Mouse (Mus musculus) telencephalon, adult 2 months (tissue): ENCODE results near the gene Mmp15.

Source experiments
- DNase-seq: peaks from one replicate; pipeline ENCODE4 v3.0.0-alpha.2; 2011; ENCODE audit warnings: low read depth, low spot score

Gene Mmp15

GRCm38 (mm10) chr8:95352151-95352870, at the start of gene Mmp15:
TSS of gene Mmp15 (plus strand) at chr8:95352268.
- no peak for DNase-seq

- no peak for DNase-seq
These were observed 49.7 kb upstream of the Mmp15 start for GRCm38 (mm10) chr8:95302410-95302809.

GRCm38 (mm10) chr8:95305526-95305925, 46.5 kb upstream of the Mmp15 start:
- no peak for DNase-seq

- DNase-seq, result no peak
These were observed 45.6 kb upstream of the Mmp15 start, which contains the start of gene Cngb1 for GRCm38 (mm10) chr8:95306431-95306830. TSS of gene Cngb1 (minus strand) at chr8:95306585.

- DNase-seq, result no peak
These were observed 41.6 kb upstream of the Mmp15 start, which contains the start of gene Tepp for GRCm38 (mm10) chr8:95310342-95310970. TSS of gene Tepp (plus strand) at chr8:95310566.

GRCm38 (mm10) chr8:95312836-95313235, 39.2 kb upstream of the Mmp15 start:
- DNase-seq, result no peak

GRCm38 (mm10) chr8:95313857-95314256, 38.2 kb upstream of the Mmp15 start:
- no peak for DNase-seq

GRCm38 (mm10) chr8:95314707-95315106, 37.4 kb upstream of the Mmp15 start:
- DNase-seq, result no peak

GRCm38 (mm10) chr8:95315350-95315749, 36.7 kb upstream of the Mmp15 start:
- DNase-seq, result no peak

- DNase-seq, result no peak
These were observed 31.6 kb upstream of the Mmp15 start for GRCm38 (mm10) chr8:95320224-95321139.

GRCm38 (mm10) chr8:95323201-95323600, 28.9 kb upstream of the Mmp15 start:
- no peak for DNase-seq

GRCm38 (mm10) chr8:95324646-95325045, 27.4 kb upstream of the Mmp15 start:
- DNase-seq, result no peak

- no peak for DNase-seq
These were observed 25.2 kb upstream of the Mmp15 start for GRCm38 (mm10) chr8:95326822-95327221.

- no peak for DNase-seq
These were observed 24.1 kb upstream of the Mmp15 start for GRCm38 (mm10) chr8:95327866-95328465.

- no peak for DNase-seq
These were observed 21.7 kb upstream of the Mmp15 start for GRCm38 (mm10) chr8:95330367-95330766.

GRCm38 (mm10) chr8:95331156-95331719, 20.8 kb upstream of the Mmp15 start:
- DNase-seq, result no peak

- DNase-seq, result peak; percentile 72
These were observed 20.2 kb upstream of the Mmp15 start, which contains the start of the genes Zfp319 and Usb1 for GRCm38 (mm10) chr8:95331720-95332436. TSS of gene Zfp319 (minus strand) at chr8:95331950. TSS of gene Usb1 (plus strand) at chr8:95332284.

GRCm38 (mm10) chr8:95332437-95333199, 19.4 kb upstream of the Mmp15 start:
- no peak for DNase-seq

- DNase-seq, result no peak
These were observed 16.4 kb upstream of the Mmp15 start for GRCm38 (mm10) chr8:95335706-95336105.

- no peak for DNase-seq
These were observed 15.7 kb upstream of the Mmp15 start for GRCm38 (mm10) chr8:95336363-95336762.
